ENCODE assay signal across 14 mouse cellular contexts in the genomic region with DNA sequence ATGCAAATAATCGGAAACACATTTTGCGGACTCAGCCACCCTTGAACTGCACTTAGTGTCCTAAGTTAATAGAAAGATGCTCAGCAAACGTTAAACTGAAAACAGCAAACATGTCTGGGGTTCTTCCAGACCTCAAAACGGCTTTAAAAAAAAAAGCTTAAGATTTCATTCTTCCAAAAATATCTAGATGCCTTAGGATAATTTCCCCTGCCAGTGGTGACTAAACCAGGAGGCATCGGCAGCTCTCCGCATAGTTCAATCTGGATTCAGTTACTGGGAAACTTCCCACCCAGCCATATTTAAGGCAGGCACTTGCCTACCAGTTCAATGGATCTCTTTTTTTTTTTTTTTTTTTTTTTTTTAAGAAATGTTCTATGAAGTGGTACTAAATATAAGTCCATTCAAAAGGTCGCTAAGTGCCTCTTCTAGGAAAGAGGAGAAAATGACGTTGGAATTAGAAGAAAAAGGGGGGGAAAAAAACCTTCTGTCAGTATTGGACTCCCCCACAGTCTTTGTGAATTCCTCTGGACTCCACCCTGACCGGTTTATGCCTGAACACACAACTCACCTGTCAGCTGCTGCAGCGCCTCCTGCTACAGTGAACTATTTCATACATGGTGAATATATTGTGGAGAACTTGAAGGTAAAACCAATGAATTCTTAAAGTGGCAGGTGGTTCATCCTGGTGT.
DNase-seq lines count a peak whose midpoint lies in the region; ATAC-seq lines count a peak whose summit lies in the region.
"Had no signal": no experiment of that assay in that cellular context is flagged by ENCODE, and none has a peak within 500 bp of the region (broad histone marks: within the 10 kb centered on the region; RNA-seq: fewer than 3 reads in every experiment).

No protein-coding gene starts in this region.

- H3K4me2 ChIP-seq in embryonic facial prominence, embryonic 12.5 days (replicated peaks), result no peak overlapping the region
- no peak overlapping the region for H3K4me2 ChIP-seq in limb, embryonic 11.5 days (ENCODE audit: low read depth, severe bottlenecking)
- no peak overlapping the region for H3K4me2 ChIP-seq in midbrain, embryonic 13.5 days (replicated peaks)
- H3K4me2 ChIP-seq: liver, embryonic 13.5 days had no signal

- no peaks in the 10 kb centered on the region for H3K27me3 ChIP-seq in embryonic facial prominence, embryonic 12.5 days
- no peaks in the 10 kb centered on the region for H3K27me3 ChIP-seq in limb, embryonic 11.5 days (ENCODE audit: control insufficient read depth, insufficient read depth, low read length)
- no peaks in the 10 kb centered on the region for H3K27me3 ChIP-seq in midbrain, embryonic 13.5 days
- H3K27me3 ChIP-seq: hindbrain, embryonic 12.5 days had no signal

- H3K9ac ChIP-seq in embryonic facial prominence, embryonic 12.5 days, result no peak overlapping the region
- H3K9ac ChIP-seq in limb, embryonic 11.5 days (ENCODE audit: low read length), result no peak overlapping the region
- H3K9ac ChIP-seq in midbrain, embryonic 13.5 days (replicated peaks), result no peak overlapping the region
- H3K9ac ChIP-seq: hindbrain, embryonic 12.5 days; liver, embryonic 13.5 days had no signal

- DNase-seq in lung, postnatal 36 days, result peak; percentile 5
- DNase-seq in lung, postnatal 4 days, result no peak
- peak; percentile 32 for DNase-seq in limb, embryonic 11.5 days (ENCODE audit: low spot score)
- DNase-seq in thymus, postnatal 0 days (ENCODE audit: low spot score), result no peak
- DNase-seq: adrenal gland, adult 8-10 months; cerebellum, adult 11-12 months; cerebellum, postnatal 25 days; liver, embryonic 13.5 days; right cerebral cortex, adult 18-20 months had no signal

- WGBS in embryonic facial prominence, embryonic 12.5 days, result 40% methylated on average over 10 of the region's 10 CpGs
- 45% methylated on average over 10 of the region's 10 CpGs for WGBS in limb, embryonic 11.5 days
- WGBS in midbrain, embryonic 13.5 days, result 82% methylated on average over 10 of the region's 10 CpGs

- peak overlapping the region; percentile 88; the same call in 1 of the 2 replicates for H3K27ac ChIP-seq in embryonic facial prominence, embryonic 12.5 days
- H3K27ac ChIP-seq in limb, embryonic 11.5 days (replicated peaks; ENCODE audit: low read depth, low read length), result 0 out of 2 replicates have a peak overlapping the region, but pooled peaks have one; percentile 57
- H3K27ac ChIP-seq in midbrain, embryonic 13.5 days, result no peak overlapping the region
- H3K27ac ChIP-seq: liver, embryonic 13.5 days had no signal

- H3K36me3 ChIP-seq in embryonic facial prominence, embryonic 12.5 days, result no peaks in the 10 kb centered on the region
- no peaks in the 10 kb centered on the region for H3K36me3 ChIP-seq in limb, embryonic 11.5 days (ENCODE audit: control insufficient read depth, insufficient read depth, low read length)
- H3K36me3 ChIP-seq in midbrain, embryonic 13.5 days, result no peaks in the 10 kb centered on the region
- H3K36me3 ChIP-seq: hindbrain, embryonic 12.5 days; liver, embryonic 13.5 days had no signal

- H3K4me3 ChIP-seq in embryonic facial prominence, embryonic 12.5 days, result no peak overlapping the region
- H3K4me3 ChIP-seq in limb, embryonic 11.5 days (ENCODE audit: low read depth, low read length), result no peak overlapping the region
- no peak overlapping the region for H3K4me3 ChIP-seq in midbrain, embryonic 13.5 days (replicated peaks)
- H3K4me3 ChIP-seq: hindbrain, embryonic 12.5 days; liver, embryonic 13.5 days had no signal

- H3K4me1 ChIP-seq in embryonic facial prominence, embryonic 12.5 days, result peaks cover 18% of the 10 kb centered on the region
- peaks cover 14% of the 10 kb centered on the region for H3K4me1 ChIP-seq in limb, embryonic 11.5 days (ENCODE audit: control insufficient read depth, insufficient read depth, low read length)
- H3K4me1 ChIP-seq in midbrain, embryonic 13.5 days (replicated peaks), result no peaks in the 10 kb centered on the region; the same call in 1 of the 2 replicates

- H3K9me3 ChIP-seq in embryonic facial prominence, embryonic 12.5 days, result no peaks in the 10 kb centered on the region
- H3K9me3 ChIP-seq in limb, embryonic 11.5 days (ENCODE audit: control insufficient read depth, low read length), result no peaks in the 10 kb centered on the region
- H3K9me3 ChIP-seq in midbrain, embryonic 13.5 days, result no peaks in the 10 kb centered on the region
- H3K9me3 ChIP-seq: hindbrain, embryonic 12.5 days; liver, embryonic 13.5 days had no signal

- ATAC-seq in embryonic facial prominence, embryonic 12.5 days (ENCODE audit: insufficient number of reproducible peaks, insufficient read depth, low FRiP score, low TSS enrichment), result no peak
- ATAC-seq in limb, embryonic 11.5 days (ENCODE audit: insufficient number of reproducible peaks, low FRiP score, low TSS enrichment, low read depth), result no peak
- no peak for ATAC-seq in granulocyte monocyte progenitor cell, adult 5-6 weeks (replicated peaks; ENCODE audit: poor library complexity, severe bottlenecking)
- ATAC-seq in midbrain, embryonic 13.5 days, result no peak
- ATAC-seq: midbrain, embryonic 16.5 days had no signal

Comparison
In these comparisons a context has a peak if more than half of its experiments do, and no peak if none do; other contexts are left out.
1. DNase-seq: peak in lung, postnatal 36 days (single experiment) and limb, embryonic 11.5 days (single experiment); none in lung, postnatal 4 days (0 of 2) and thymus, postnatal 0 days (single experiment).